Mouse (Mus musculus): ENCODE measurements at regions not wholly inside any gene's neighbourhood (a gene's known extent, or its start where the extent isn't known, plus 50 kb on each side); places are given as distances from the start of the nearest gene placed in this dataset.

- H3K4me1 ChIP-seq (ENCODE audit: control insufficient read depth in 2 of 2, insufficient read depth in 2 of 2, low read length in 2 of 2, poor library complexity in 1 of 2): peaks cover 0 to 6% of the 10 kb centered on the region in 2 experiments; a peak in 2 of 4 replicates
- in situ Hi-C loops (cut with MboI; ENCODE audit: low sequenced_read_pairs in 2 of 2, unreplicated experiment in 2 of 2): loop anchor here in 1 of 2 experiments (25.0 kb wide), 2 partner anchors 314 to 614 kb away; partner anchors contain the start of gene Mad2l1
- DNase-seq (ENCODE audit: low read depth, low spot score): no peak
- no peaks in the 10 kb centered on the region for H3K36me3 ChIP-seq (ENCODE audit: control insufficient read depth, insufficient read depth, low read length, poor library complexity, severe bottlenecking)
- H3K9me3 ChIP-seq (ENCODE audit: control insufficient read depth, insufficient read depth, low read depth, low read length): no peaks in the 10 kb centered on the region
- no peak overlapping the region for H3K9ac ChIP-seq (ENCODE audit: insufficient read depth, low read depth, low read length, poor library complexity, severe bottlenecking)
- TF ChIP-seq CHD2 (IDR thresholded peaks at IDR 0.05; ENCODE audit: low read depth, low read length) (no peak), ZC3H11A (IDR thresholded peaks at IDR 0.05; ENCODE audit: borderline replicate concordance, low read depth, low read length) (no peak), MAFK (IDR thresholded peaks at IDR 0.05; ENCODE audit: insufficient read depth, low read depth, low read length) (no peak), ZNF384 (IDR thresholded peaks at IDR 0.05; ENCODE audit: low read depth, low read length) (no peak), HCFC1 (IDR thresholded peaks at IDR 0.05; ENCODE audit: borderline replicate concordance, insufficient read depth, low read length) (no peak)
- H3K4me3 ChIP-seq (ENCODE audit: insufficient read depth in 1 of 2, low read depth in 1 of 2, low read length in 2 of 2, poor library complexity in 1 of 2, severe bottlenecking in 1 of 2): no peak overlapping the region
- no peak overlapping the region for H3K27ac ChIP-seq (ENCODE audit: insufficient read depth, low read depth, low read length, poor library complexity, severe bottlenecking)
Measured at GRCm38 (mm10) chr6:67151515-67151914, 86.5 kb upstream of the Serbp1 start.

- in situ Hi-C loops (cut with MboI; ENCODE audit: low sequenced_read_pairs in 2 of 2, unreplicated experiment in 2 of 2): no loop called here
- peaks cover 8 to 14% of the 10 kb centered on the region in 2 experiments for H3K4me1 ChIP-seq (ENCODE audit: control insufficient read depth in 2 of 2, insufficient read depth in 2 of 2, low read length in 2 of 2, poor library complexity in 1 of 2)
- no peaks in the 10 kb centered on the region for H3K36me3 ChIP-seq (ENCODE audit: control insufficient read depth, insufficient read depth, low read length, poor library complexity, severe bottlenecking)
- H3K4me3 ChIP-seq (ENCODE audit: insufficient read depth in 1 of 2, low read depth in 1 of 2, low read length in 2 of 2, poor library complexity in 1 of 2, severe bottlenecking in 1 of 2): no peak overlapping the region
- no peak overlapping the region for H3K27ac ChIP-seq (ENCODE audit: insufficient read depth, low read depth, low read length, poor library complexity, severe bottlenecking)
- H3K9me3 ChIP-seq (ENCODE audit: control insufficient read depth, insufficient read depth, low read depth, low read length): no peaks in the 10 kb centered on the region
- TF ChIP-seq MAFK (IDR thresholded peaks at IDR 0.05; ENCODE audit: insufficient read depth, low read depth, low read length): no peak
- no peak for TF ChIP-seq CHD2 (IDR thresholded peaks at IDR 0.05; ENCODE audit: low read depth, low read length)
- no peak for TF ChIP-seq ZC3H11A (IDR thresholded peaks at IDR 0.05; ENCODE audit: borderline replicate concordance, low read depth, low read length)
- TF ChIP-seq HCFC1 (IDR thresholded peaks at IDR 0.05; ENCODE audit: borderline replicate concordance, insufficient read depth, low read length): no peak
- TF ChIP-seq ZNF384 (IDR thresholded peaks at IDR 0.05; ENCODE audit: low read depth, low read length): no peak
- DNase-seq (ENCODE audit: low read depth, low spot score): no peak
- H3K9ac ChIP-seq (ENCODE audit: insufficient read depth, low read depth, low read length, poor library complexity, severe bottlenecking): no peak overlapping the region
Measured at GRCm38 (mm10) chr6:67149425-67149824, 88.6 kb upstream of the Serbp1 start.

GRCm38 (mm10) chr6:67146708-67147107 lies 91.3 kb upstream of the Serbp1 start:
- Histone ChIP-seq H3K9me3 (ENCODE audit: control insufficient read depth, insufficient read depth, low read depth, low read length) (no peaks in the 10 kb centered on the region), H3K9ac (ENCODE audit: insufficient read depth, low read depth, low read length, poor library complexity, severe bottlenecking) (no peak overlapping the region), H3K27ac (ENCODE audit: insufficient read depth, low read depth, low read length, poor library complexity, severe bottlenecking) (peak overlapping the region; percentile 83), H3K4me1 (ENCODE audit: control insufficient read depth in 2 of 2, insufficient read depth in 2 of 2, low read length in 2 of 2, poor library complexity in 1 of 2) (peaks cover 9 to 19% of the 10 kb centered on the region in 2 experiments), H3K36me3 (ENCODE audit: control insufficient read depth, insufficient read depth, low read length, poor library complexity, severe bottlenecking) (no peaks in the 10 kb centered on the region), H3K4me3 (ENCODE audit: insufficient read depth in 1 of 2, low read depth in 1 of 2, low read length in 2 of 2, poor library complexity in 1 of 2, severe bottlenecking in 1 of 2) (0 out of 4 replicates have a peak overlapping the region, but pooled peaks of 1 of the 2 experiments have one; percentile 6)
- TF ChIP-seq HCFC1 (IDR thresholded peaks at IDR 0.05; ENCODE audit: borderline replicate concordance, insufficient read depth, low read length) (no peak), MAFK (IDR thresholded peaks at IDR 0.05; ENCODE audit: insufficient read depth, low read depth, low read length) (peak; percentile 94)
- no peak for DNase-seq (ENCODE audit: low read depth, low spot score)
- in situ Hi-C loops (cut with MboI; ENCODE audit: low sequenced_read_pairs in 2 of 2, unreplicated experiment in 2 of 2): no loop called here

- in situ Hi-C loops (cut with MboI; ENCODE audit: low sequenced_read_pairs in 2 of 2, unreplicated experiment in 2 of 2): no loop called here
- DNase-seq (ENCODE audit: low read depth, low spot score): no peak
- no peak for TF ChIP-seq HCFC1 (IDR thresholded peaks at IDR 0.05; ENCODE audit: borderline replicate concordance, insufficient read depth, low read length)
- no peak; the same call in 1 of the 2 replicates for TF ChIP-seq CHD2 (IDR thresholded peaks at IDR 0.05; ENCODE audit: low read depth, low read length)
- TF ChIP-seq ZC3H11A (IDR thresholded peaks at IDR 0.05; ENCODE audit: borderline replicate concordance, low read depth, low read length): no peak
- no peak for TF ChIP-seq MAFK (IDR thresholded peaks at IDR 0.05; ENCODE audit: insufficient read depth, low read depth, low read length)
- TF ChIP-seq ZNF384 (IDR thresholded peaks at IDR 0.05; ENCODE audit: low read depth, low read length): no peak
Measured at GRCm38 (mm10) chr6:67145969-67146368, 92.0 kb upstream of the Serbp1 start.

More at GRCm38 (mm10) chr6:67145969-67146368, 92.0 kb upstream of the Serbp1 start:
- Histone ChIP-seq H3K36me3 (ENCODE audit: control insufficient read depth, insufficient read depth, low read length, poor library complexity, severe bottlenecking) (no peaks in the 10 kb centered on the region), H3K9ac (ENCODE audit: insufficient read depth, low read depth, low read length, poor library complexity, severe bottlenecking) (no peak overlapping the region), H3K4me1 (ENCODE audit: control insufficient read depth in 2 of 2, insufficient read depth in 2 of 2, low read length in 2 of 2, poor library complexity in 1 of 2) (peaks cover 9 to 19% of the 10 kb centered on the region in 2 experiments), H3K27ac (ENCODE audit: insufficient read depth, low read depth, low read length, poor library complexity, severe bottlenecking) (peak overlapping the region; percentile 83; the same call in 1 of the 2 replicates), H3K4me3 (ENCODE audit: insufficient read depth in 1 of 2, low read depth in 1 of 2, low read length in 2 of 2, poor library complexity in 1 of 2, severe bottlenecking in 1 of 2) (peak overlapping the region in 1 of 2 experiments; percentile 6; a peak in 1 of 4 replicates), H3K9me3 (ENCODE audit: control insufficient read depth, insufficient read depth, low read depth, low read length) (no peaks in the 10 kb centered on the region)
